Mouse (Mus musculus) megakaryocyte, embryonic 14.5 days (primary cell): ENCODE measurements around the gene Rnaset2a.
"Not testable (repeated sequence)": the region's sequence is repeated elsewhere in the genome, so short reads cannot be mapped to it uniquely, and the experiment has no call there.

Experiments
- FLI1 ChIP-seq: IDR thresholded peaks from 2 replicates; pipeline ENCODE4 v1.6.1; 2012; ENCODE audit warnings: low read length, inconsistent platforms, mixed read lengths
- GATA1 ChIP-seq: IDR thresholded peaks from 3 replicates; pipeline ENCODE4 v1.6.1; 2012; ENCODE audit warnings: mixed read lengths, low read length, inconsistent platforms, borderline replicate concordance

GRCm38 (mm10) chr17:8128326-8128993 lies 19.4 kb downstream of the Rnaset2a start:
- TF ChIP-seq GATA1, FLI1: not testable (repeated sequence)
